Mouse (Mus musculus): ENCODE results near the gene Gm49510. TPM values are rescaled to one million over a fixed set of nuclear protein-coding genes. Genes with fewer than 3 reads are reported as not detected.

The Gm49510 gene
- total RNA-seq (2021), result not detected
- long read RNA-seq, experiment 1, result 0 reads
- long read RNA-seq, experiment 2, partial matches to known transcripts, result 0 of 1 reads
- long read RNA-seq, experiment 2, other reads (novel, unspliced or antisense), result 1 of 1 reads

GRCm38 (mm10) chr15:78899409-78899739, at the start of gene Gm49510:
TSS of gene Gm49510 (plus strand) at chr15:78899667.
- DNase-seq, result no peak

GRCm38 (mm10) chr15:78850059-78850824, 49.2 kb upstream of the Gm49510 start:
- DNase-seq, result no peak

- peak in 1 of 2 experiments; percentile 28 for DNase-seq
These were observed 48.5 kb upstream of the Gm49510 start for GRCm38 (mm10) chr15:78850944-78851343.

GRCm38 (mm10) chr15:78851505-78852153, 47.8 kb upstream of the Gm49510 start:
- peak; percentile 93 to 96 for DNase-seq

GRCm38 (mm10) chr15:78855303-78855965, 44.0 kb upstream of the Gm49510 start, which contains the start of gene Lgals2:
TSS of gene Lgals2 (minus strand) at chr15:78855529.
- no peak for DNase-seq

- peak in 1 of 2 experiments; percentile 66 for DNase-seq
These were observed 42.5 kb upstream of the Gm49510 start for GRCm38 (mm10) chr15:78857009-78857408.

GRCm38 (mm10) chr15:78859311-78859710, 40.2 kb upstream of the Gm49510 start:
- DNase-seq, result no peak

GRCm38 (mm10) chr15:78859714-78860113, 39.8 kb upstream of the Gm49510 start:
- peak in 1 of 2 experiments; percentile 42 for DNase-seq

GRCm38 (mm10) chr15:78862280-78862679, 37.2 kb upstream of the Gm49510 start:
- DNase-seq, result no peak

GRCm38 (mm10) chr15:78863154-78863553, 36.3 kb upstream of the Gm49510 start:
- no peak for DNase-seq

GRCm38 (mm10) chr15:78863852-78864253, 35.6 kb upstream of the Gm49510 start:
- peak in 1 of 2 experiments; percentile 34 for DNase-seq

- DNase-seq, result no peak
These were observed 31.1 kb upstream of the Gm49510 start for GRCm38 (mm10) chr15:78868398-78868797.

GRCm38 (mm10) chr15:78868826-78869233, 30.6 kb upstream of the Gm49510 start:
- no peak for DNase-seq

- peak in 1 of 2 experiments; percentile 56 for DNase-seq
These were observed 29.7 kb upstream of the Gm49510 start for GRCm38 (mm10) chr15:78869775-78870174.

GRCm38 (mm10) chr15:78872021-78872608, 27.4 kb upstream of the Gm49510 start:
- DNase-seq, result no peak

- peak in 1 of 2 experiments; percentile 30 for DNase-seq
These were observed 25.5 kb upstream of the Gm49510 start for GRCm38 (mm10) chr15:78873803-78874435.

- DNase-seq, result no peak
These were observed 24.5 kb upstream of the Gm49510 start for GRCm38 (mm10) chr15:78874989-78875388.

GRCm38 (mm10) chr15:78875537-78875936, 23.9 kb upstream of the Gm49510 start:
- no peak for DNase-seq

- peak; percentile 84 to 87 for DNase-seq
These were observed 23.2 kb upstream of the Gm49510 start for GRCm38 (mm10) chr15:78876258-78876696.

- peak; percentile 92 for DNase-seq
These were observed 22.3 kb upstream of the Gm49510 start, which contains the start of gene Gga1 for GRCm38 (mm10) chr15:78876991-78877809. TSS of gene Gga1 (plus strand) at chr15:78877190.

Measured in adrenal gland, postnatal 36 days (tissue).